Mouse (Mus musculus) midbrain, embryonic 11.5 days (tissue): ENCODE data around the gene Lgals3bp. TPM values are rescaled to one million over a fixed set of nuclear protein-coding genes. Genes with fewer than 3 reads are reported as not detected.

Experiments used
- ATAC-seq: fragments of 200-750 bp; cut with Nextera tagmentation; 2 replicates; pipeline ENCODE4 v1.8.0; 2017; ENCODE audit warnings: moderate TSS enrichment, moderate library complexity; ENCODE audit not compliant: low FRiP score
- DNase-seq: peaks from one replicate; pipeline ENCODE4 v3.0.0; 2015; ENCODE audit warnings: low spot score; ENCODE audit errors: missing footprints
- H3K27ac ChIP-seq: fragments of 300-500 bp; sonication (generic); 2 replicates; pipeline ENCODE4 v1.5.1; 2014; ENCODE audit warnings: low read depth, low read length
- H3K27me3 ChIP-seq: fragments of 300-500 bp; sonication (generic); 2 replicates; pipeline ENCODE4 v1.6.1; 2014; ENCODE audit warnings: mild to moderate bottlenecking, low read length, moderate library complexity, mixed read lengths; ENCODE audit not compliant: control insufficient read depth, insufficient read depth
- H3K36me3 ChIP-seq: fragments of 300-500 bp; sonication (generic); 2 replicates; pipeline ENCODE4 v1.6.1; 2014; ENCODE audit warnings: mild to moderate bottlenecking, low read length, moderate library complexity, mixed read lengths; ENCODE audit not compliant: control insufficient read depth, insufficient read depth
- H3K4me1 ChIP-seq: fragments of 300-500 bp; sonication (generic); 2 replicates; pipeline ENCODE4 v1.6.1; 2014; ENCODE audit warnings: low read length; ENCODE audit not compliant: control insufficient read depth, insufficient read depth
- H3K4me2 ChIP-seq: fragments of 300-500 bp; sonication (generic); 2 replicates; pipeline ENCODE4 v1.6.1; 2014; ENCODE audit warnings: mild to moderate bottlenecking, moderate library complexity
- H3K4me3 ChIP-seq: fragments of 300-500 bp; sonication (generic); 2 replicates; pipeline ENCODE4 v1.5.1; 2014; ENCODE audit warnings: low read depth, low read length
- H3K9ac ChIP-seq: fragments of 300-500 bp; sonication (generic); 2 replicates; pipeline ENCODE4 v1.6.1; 2014; ENCODE audit warnings: low read length
- H3K9me3 ChIP-seq: fragments of 300-500 bp; sonication (generic); 2 replicates; pipeline ENCODE4 v1.6.1; 2016; ENCODE audit warnings: low read length; ENCODE audit not compliant: control insufficient read depth
- WGBS: fragments of 180-500 bp; shearing (Covaris S2); extraction: QIAGEN DNeasy Blood & Tissue Kit; methylation state at CpG from one replicate; pipeline ENCODE4 v1.1.7; 2014; 5-methylcytosine and 5-hydroxymethylcytosine counted together
- polyA plus RNA-seq: library from polyadenylated mRNA; unstranded; fragments of >200 nt; fragmentation: Nextera tagmentation; extraction: Ambion mirVana; gene quantifications from 2 replicates; pipeline ENCODE4 v1.2.1, GENCODE M21; 2014

Lgals3bp gene
- polyA plus RNA-seq, 1 experiment from 2014 or later = 1.8 TPM

DNA sequence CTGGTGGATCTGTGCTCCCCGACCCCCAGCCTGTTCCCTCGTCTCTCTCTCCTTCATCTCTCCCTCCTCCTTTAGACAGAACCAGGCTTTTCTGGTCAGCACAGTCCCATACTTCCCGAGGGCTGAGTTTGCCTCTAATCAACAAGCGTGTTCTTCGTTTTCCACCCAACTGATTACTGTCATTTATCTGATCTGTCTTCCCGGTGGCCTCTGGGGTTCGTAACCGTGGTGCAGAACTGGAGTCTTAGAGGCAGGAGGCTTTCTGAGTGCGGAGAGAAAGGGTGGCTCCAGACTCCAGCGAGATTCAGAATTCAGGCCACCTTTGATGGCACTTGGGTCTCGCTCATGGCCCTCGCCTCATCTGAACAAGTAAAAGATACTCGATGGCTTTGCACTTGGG lies 32.2 kb upstream of the Lgals3bp start:
- WGBS = 59% methylated on average over 13 of the region's 13 CpGs
- no peak for ATAC-seq
- Histone ChIP-seq H3K4me1 (peaks cover 11% of the 10 kb centered on the region), H3K9me3 (no peaks in the 10 kb centered on the region), H3K9ac (no peak overlapping the region), H3K27ac (no peak overlapping the region), H3K4me2 (no peak overlapping the region), H3K4me3 (no peak overlapping the region), H3K36me3 (no peaks in the 10 kb centered on the region), H3K27me3 (no peaks in the 10 kb centered on the region)
- DNase-seq = no peak

DNA sequence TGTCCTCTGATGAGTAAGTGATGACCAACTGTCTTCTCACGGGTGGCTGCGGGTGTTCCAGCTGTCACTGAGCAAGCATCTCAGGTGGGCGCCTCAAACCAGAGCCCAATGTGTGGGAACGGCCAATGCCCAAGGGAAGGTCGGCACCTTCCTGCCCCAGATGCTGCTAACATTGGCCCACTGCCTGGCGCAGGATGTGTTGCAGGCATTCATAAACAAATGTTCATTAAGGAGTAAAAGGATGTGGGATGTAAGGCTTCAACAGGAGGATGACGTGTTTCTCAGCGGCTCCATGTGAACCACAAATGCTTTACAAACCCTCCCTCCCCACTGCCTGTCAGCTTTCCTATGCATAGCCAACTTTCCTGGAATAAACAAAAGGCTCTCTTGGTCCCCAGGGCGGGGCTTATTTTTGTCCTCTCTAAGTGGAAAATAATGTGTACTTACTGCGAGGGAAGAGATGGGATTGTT lies 31.5 kb upstream of the Lgals3bp start:
- no peak for ATAC-seq
- no peak for DNase-seq
- Histone ChIP-seq H3K9ac (no peak overlapping the region), H3K4me3 (no peak overlapping the region), H3K27ac (no peak overlapping the region), H3K27me3 (no peaks in the 10 kb centered on the region), H3K4me1 (peaks cover 9% of the 10 kb centered on the region), H3K4me2 (no peak overlapping the region), H3K9me3 (no peaks in the 10 kb centered on the region), H3K36me3 (no peaks in the 10 kb centered on the region)
- WGBS = 77% methylated on average over 10 of the region's 10 CpGs

GRCm38 (mm10) chr11:118431100-118431948 lies 29.4 kb upstream of the Lgals3bp start:
- ATAC-seq = no peak
- Histone ChIP-seq H3K27ac (no peak overlapping the region), H3K27me3 (no peaks in the 10 kb centered on the region), H3K9me3 (no peaks in the 10 kb centered on the region), H3K4me1 (peaks cover 8% of the 10 kb centered on the region; the same call in 1 of the 2 replicates), H3K4me3 (no peak overlapping the region), H3K9ac (no peak overlapping the region), H3K4me2 (no peak overlapping the region), H3K36me3 (no peaks in the 10 kb centered on the region)
- no peak for DNase-seq
- WGBS = 84% methylated on average over 16 of the region's 16 CpGs

- Histone ChIP-seq H3K36me3 (no peaks in the 10 kb centered on the region), H3K4me2 (no peak overlapping the region), H3K4me3 (no peak overlapping the region), H3K9ac (no peak overlapping the region), H3K27ac (no peak overlapping the region), H3K27me3 (no peaks in the 10 kb centered on the region), H3K9me3 (no peaks in the 10 kb centered on the region), H3K4me1 (peaks cover 8% of the 10 kb centered on the region; the same call in 1 of the 2 replicates)
- 68% methylated on average over 4 of the region's 4 CpGs for WGBS
- DNase-seq (no peak), ATAC-seq (no peak)
These were observed 28.5 kb upstream of the Lgals3bp start for GRCm38 (mm10) chr11:118430291-118430885.

- no peaks in the 10 kb centered on the region for H3K36me3 ChIP-seq
- H3K27me3 ChIP-seq = no peaks in the 10 kb centered on the region
- H3K4me3 ChIP-seq = no peak overlapping the region; the same call in 1 of the 2 replicates
- H3K27ac ChIP-seq = no peak overlapping the region
- no peaks in the 10 kb centered on the region for H3K9me3 ChIP-seq
- no peak for ATAC-seq
- H3K4me1 ChIP-seq = peaks cover 8% of the 10 kb centered on the region; the same call in 1 of the 2 replicates
- H3K4me2 ChIP-seq = no peak overlapping the region; the same call in 1 of the 2 replicates
- 59% methylated on average over 8 of the region's 8 CpGs for WGBS
- H3K9ac ChIP-seq = no peak overlapping the region
- DNase-seq = no peak
These were observed 27.2 kb upstream of the Lgals3bp start for GRCm38 (mm10) chr11:118428944-118429709.

GRCm38 (mm10) chr11:118428460-118428868 lies 26.6 kb upstream of the Lgals3bp start:
- Histone ChIP-seq H3K9ac (no peak overlapping the region; the same call in 1 of the 2 replicates), H3K4me3 (no peak overlapping the region; the same call in 1 of the 2 replicates), H3K4me2 (peak overlapping the region; percentile 22; the same call in 1 of the 2 replicates), H3K4me1 (peaks cover 13% of the 10 kb centered on the region), H3K27me3 (no peaks in the 10 kb centered on the region), H3K27ac (no peak overlapping the region), H3K36me3 (no peaks in the 10 kb centered on the region), H3K9me3 (no peaks in the 10 kb centered on the region)
- no peak for ATAC-seq
- no peak for DNase-seq
- WGBS = 8% methylated on average over 11 of the region's 11 CpGs

GRCm38 (mm10) chr11:118427986-118428385 lies 26.1 kb upstream of the Lgals3bp start, which contains the start of gene C1qtnf1:
C1qtnf1 (plus strand) TSS chr11:118428203.
- DNase-seq (no peak), ATAC-seq (no peak)
- H3K27ac ChIP-seq = no peak within 1 kb of the TSS
- H3K4me2 ChIP-seq = peak within 1 kb of the TSS; percentile 22; the same call in 1 of the 2 replicates
- H3K4me3 ChIP-seq = no peak within 1 kb of the TSS; the same call in 1 of the 2 replicates
- H3K9ac ChIP-seq = no peak within 1 kb of the TSS; the same call in 1 of the 2 replicates
- under 1% methylated on average over 8 of the region's 8 CpGs for WGBS
- H3K36me3 ChIP-seq = no peaks in the 10 kb centered on the region
- H3K9me3 ChIP-seq = no peaks in the 10 kb centered on the region
- peaks cover 14% of the 10 kb centered on the region for H3K4me1 ChIP-seq
- no peaks in the 10 kb centered on the region for H3K27me3 ChIP-seq

DNA sequence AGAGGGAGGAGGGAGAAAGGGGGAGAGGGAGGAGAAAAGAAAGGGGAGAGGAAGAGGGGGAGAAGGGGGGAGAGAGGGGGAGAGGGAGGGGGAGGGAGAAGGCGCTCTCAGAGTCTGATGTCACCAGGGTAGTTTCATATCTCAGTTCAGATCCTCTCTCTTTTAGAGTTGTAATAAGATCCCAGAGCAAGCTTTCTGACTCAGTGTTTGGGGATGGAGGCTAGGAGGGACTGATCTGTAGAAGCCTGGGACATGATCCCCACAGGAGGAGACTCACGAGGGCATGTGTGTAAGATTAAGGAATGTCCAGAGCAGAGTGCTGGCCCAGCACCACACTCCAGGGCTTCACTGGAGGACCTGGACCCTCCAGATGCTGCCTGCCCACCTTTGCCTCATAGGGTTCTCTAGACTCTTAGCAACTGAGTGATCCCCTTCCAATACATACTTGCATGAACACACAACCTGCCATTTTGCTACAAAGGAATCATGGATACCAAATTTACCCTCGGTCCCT lies 25.4 kb upstream of the Lgals3bp start:
- Histone ChIP-seq H3K4me3 (no peak overlapping the region), H3K36me3 (no peaks in the 10 kb centered on the region), H3K9me3 (no peaks in the 10 kb centered on the region), H3K4me1 (peaks cover 14% of the 10 kb centered on the region), H3K27ac (no peak overlapping the region), H3K9ac (no peak overlapping the region), H3K4me2 (no peak overlapping the region), H3K27me3 (no peaks in the 10 kb centered on the region)
- WGBS = 46% methylated on average over 3 of the region's 3 CpGs
- ATAC-seq (no peak), DNase-seq (no peak)
